Mouse (Mus musculus) hematopoietic stem cell, adult 5-6 weeks (primary cell): ENCODE data around the gene 1700008O03Rik. TPM values are rescaled to one million over a fixed set of nuclear protein-coding genes. Genes with fewer than 3 reads are reported as not detected.

Experiments
- ATAC-seq, 2 experiments: fragments of 125-278 bp in 1 of 2; replicated peaks in 1 of 2; 2 replicates each; pipeline ENCODE4 v1.8.0; 2016 to 2017; ENCODE audit warnings: inconsistent platforms in 2 of 2, mild to moderate bottlenecking in 2 of 2, moderate number of reproducible peaks in 2 of 2, low read depth in 1 of 2, moderate TSS enrichment in 1 of 2; ENCODE audit not compliant: low FRiP score in 2 of 2, poor library complexity in 2 of 2, severe bottlenecking in 2 of 2, insufficient read depth in 1 of 2, low TSS enrichment in 1 of 2
- total RNA-seq: library from RNA; stranded (forward); fragments of 172-1452, 232-1000 nt; gene quantifications from 2 replicates; pipeline ENCODE4 v1.2.3, GENCODE M21; 2017

Gene 1700008O03Rik
- total RNA-seq, result 1.9 TPM in 1 of 2 replicates, not detected in the other

- no peak for ATAC-seq
Measured at GRCm38 (mm10) chr7:44385720-44386119, at the start of gene 1700008O03Rik. Gene 1700008O03Rik, minus strand, starts transcription at chr7:44385820.

- ATAC-seq, result no peak
Measured at GRCm38 (mm10) chr7:44434089-44434488, 48.5 kb upstream of the 1700008O03Rik start.

GRCm38 (mm10) chr7:44433371-44433770, 47.8 kb upstream of the 1700008O03Rik start:
- no peak for ATAC-seq

- no peak for ATAC-seq
Measured at GRCm38 (mm10) chr7:44432550-44432949, 46.9 kb upstream of the 1700008O03Rik start.

- ATAC-seq, result peak in 1 of 2 experiments; percentile 4; a peak in 1 of 4 replicates
Measured at GRCm38 (mm10) chr7:44429534-44430488, 44.2 kb upstream of the 1700008O03Rik start.

GRCm38 (mm10) chr7:44428968-44429521, 43.4 kb upstream of the 1700008O03Rik start, which contains the start of gene Lrrc4b:
Gene Lrrc4b, plus strand, starts transcription at chr7:44429018.
- ATAC-seq, result no peak

- no peak for ATAC-seq
Measured at GRCm38 (mm10) chr7:44428171-44428950, 42.7 kb upstream of the 1700008O03Rik start.

GRCm38 (mm10) chr7:44427666-44428065, 42.0 kb upstream of the 1700008O03Rik start:
- ATAC-seq, result no peak

- ATAC-seq, result no peak
Measured at GRCm38 (mm10) chr7:44413307-44413706, 27.7 kb upstream of the 1700008O03Rik start.

- no peak for ATAC-seq
Measured at GRCm38 (mm10) chr7:44411144-44411543, 25.5 kb upstream of the 1700008O03Rik start.

GRCm38 (mm10) chr7:44406015-44406355, 20.4 kb upstream of the 1700008O03Rik start:
- no peak for ATAC-seq

GRCm38 (mm10) chr7:44405346-44406014, 19.9 kb upstream of the 1700008O03Rik start:
- ATAC-seq, result peak; percentile 82 to 90

- no peak for ATAC-seq
Measured at GRCm38 (mm10) chr7:44401673-44402072, 16.1 kb upstream of the 1700008O03Rik start.

- peak; percentile 83 to 95 for ATAC-seq
Measured at GRCm38 (mm10) chr7:44398570-44398969, 12.9 kb upstream of the 1700008O03Rik start.

- ATAC-seq, result no peak
Measured at GRCm38 (mm10) chr7:44393284-44393683, 7.7 kb upstream of the 1700008O03Rik start.

GRCm38 (mm10) chr7:44392341-44392740, 6.7 kb upstream of the 1700008O03Rik start:
- ATAC-seq, result no peak

- no peak for ATAC-seq
Measured at GRCm38 (mm10) chr7:44391831-44392230, 6.2 kb upstream of the 1700008O03Rik start.
